Mouse (Mus musculus) induced T-regulatory cell, adult 2 months (primary cell): Measurements from ENCODE around the gene Clic4.

Experiments
- DNase-seq: peaks from one replicate; pipeline ENCODE4 v3.0.0-alpha.2; 2012; ENCODE audit warnings: low read depth

Gene Clic4

DNA sequence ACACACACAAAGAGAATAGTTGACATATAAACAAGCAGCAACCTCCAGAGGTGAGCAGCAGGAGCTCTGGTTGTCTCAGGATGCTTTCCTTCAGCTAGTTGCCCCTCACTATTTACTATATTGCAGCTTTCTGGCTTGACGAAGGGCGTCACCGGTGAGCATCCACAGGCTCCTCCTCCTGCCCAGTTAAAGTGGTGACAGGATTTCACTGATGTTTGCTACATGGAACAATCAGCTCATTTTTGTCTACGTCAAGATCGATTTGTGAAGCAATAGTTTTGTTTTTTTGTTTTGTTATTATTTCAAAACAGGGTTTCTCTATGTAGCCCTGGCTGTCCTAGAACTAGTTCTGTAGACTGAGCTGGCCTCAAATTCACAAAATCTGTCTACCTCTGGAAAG lies 41.1 kb downstream of the Clic4 start:
- DNase-seq: no peak

DNA sequence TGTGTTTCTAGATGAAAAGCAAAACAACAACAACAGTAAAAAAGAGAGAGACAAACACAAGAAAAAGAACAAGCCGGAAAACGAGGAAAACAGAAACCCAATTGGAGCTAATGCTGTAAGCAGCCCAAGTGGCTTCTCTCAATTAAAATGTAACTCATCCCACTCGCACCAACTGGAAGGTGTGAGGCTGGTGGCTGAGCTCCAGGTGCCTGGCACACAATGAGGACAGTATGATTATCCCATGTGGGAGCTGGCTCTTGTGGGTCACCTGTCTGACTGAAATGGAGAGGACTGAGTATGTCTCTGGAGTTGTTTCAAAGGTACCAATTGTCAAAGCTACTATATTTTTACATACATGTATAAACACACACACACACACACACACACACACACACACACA lies 41.5 kb downstream of the Clic4 start:
- no peak for DNase-seq

DNA sequence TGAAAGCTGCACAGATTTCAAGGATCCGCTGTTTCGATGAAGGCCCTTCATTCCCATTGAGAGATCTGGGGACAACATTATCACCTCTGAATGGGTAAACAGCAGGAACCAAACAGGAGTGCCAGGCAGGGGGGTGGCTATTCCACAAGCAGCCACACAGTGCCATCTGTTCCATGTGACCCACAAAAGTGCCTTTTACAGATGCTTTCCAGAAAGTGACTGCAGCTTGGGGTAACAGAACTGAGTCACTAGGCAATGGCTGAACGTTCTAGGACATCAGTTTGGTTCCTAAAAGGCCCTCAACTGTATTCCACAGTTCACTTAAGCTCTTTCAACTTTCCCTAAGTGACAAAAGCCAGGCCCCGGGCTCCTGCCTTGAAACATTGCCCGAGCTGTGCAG lies 42.0 kb downstream of the Clic4 start:
- DNase-seq: no peak

DNA sequence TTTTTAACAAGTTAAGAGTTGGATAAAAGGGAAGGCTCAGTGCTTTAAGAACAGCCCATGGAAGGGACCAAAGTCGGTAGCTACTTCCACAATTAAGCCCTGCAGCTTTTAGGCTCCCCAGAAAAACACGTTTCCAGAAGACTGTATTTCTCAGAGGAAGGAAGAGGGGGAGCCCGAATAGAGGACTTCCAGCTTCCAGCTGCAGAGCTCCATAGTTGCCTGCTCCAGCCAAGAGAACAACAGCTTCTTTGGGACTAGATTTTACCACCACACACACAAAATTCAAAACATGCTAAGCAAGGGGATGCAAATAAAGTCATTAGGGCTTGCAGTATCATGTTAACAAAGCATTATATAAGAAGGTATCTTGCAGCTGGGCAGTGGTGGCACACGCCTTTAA lies 42.7 kb downstream of the Clic4 start:
- no peak for DNase-seq

DNA sequence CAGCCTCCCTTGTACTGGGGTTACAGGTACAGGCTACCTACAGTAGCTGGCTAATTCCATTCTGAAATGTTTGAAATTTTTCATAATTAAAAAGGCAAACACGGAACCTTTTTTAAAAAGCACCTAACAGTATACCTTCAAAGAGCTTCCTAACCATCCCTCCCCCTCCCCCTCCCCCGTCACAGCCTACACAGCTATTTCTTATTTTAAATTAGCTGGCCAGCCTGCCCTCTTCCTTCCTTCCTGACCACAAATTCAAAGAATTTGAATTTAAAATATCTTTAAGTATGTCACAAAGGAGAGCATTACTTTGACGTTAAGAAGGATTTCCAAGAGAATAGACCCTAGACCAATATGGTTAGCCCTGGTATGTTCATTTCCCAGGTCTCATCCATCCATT lies 44.5 kb downstream of the Clic4 start:
- no peak for DNase-seq

DNA sequence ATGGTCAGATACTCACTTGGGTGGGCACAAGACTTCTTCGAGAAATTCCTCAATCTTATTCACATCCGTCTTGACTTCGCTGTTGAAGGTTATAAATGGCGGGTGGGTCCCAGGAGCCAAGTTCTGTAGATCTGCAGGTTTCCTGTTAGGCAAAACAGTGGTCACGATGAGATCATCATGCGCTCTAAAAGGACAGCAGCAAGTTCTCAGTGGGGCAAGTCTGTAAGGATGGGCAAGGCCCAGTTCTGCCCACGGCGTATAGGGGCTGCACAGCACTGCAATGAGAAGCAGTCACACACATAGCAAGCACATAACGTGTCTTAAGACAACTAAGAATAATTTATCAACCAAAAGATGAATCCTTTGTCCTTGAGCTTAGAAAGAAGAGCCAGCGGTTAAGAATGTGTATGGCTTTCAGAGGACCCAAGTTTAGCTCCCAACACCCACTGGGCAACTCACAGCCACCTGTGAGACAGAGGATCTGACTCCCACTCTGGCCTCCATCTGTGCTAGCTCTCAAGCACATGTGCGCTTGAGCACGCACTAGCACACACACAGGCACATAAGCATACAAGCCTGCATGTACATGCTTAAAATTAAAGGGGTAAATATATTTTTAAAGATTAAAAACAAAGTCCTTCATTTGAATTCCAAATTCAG lies 46.5 kb downstream of the Clic4 start:
- DNase-seq: no peak

DNA sequence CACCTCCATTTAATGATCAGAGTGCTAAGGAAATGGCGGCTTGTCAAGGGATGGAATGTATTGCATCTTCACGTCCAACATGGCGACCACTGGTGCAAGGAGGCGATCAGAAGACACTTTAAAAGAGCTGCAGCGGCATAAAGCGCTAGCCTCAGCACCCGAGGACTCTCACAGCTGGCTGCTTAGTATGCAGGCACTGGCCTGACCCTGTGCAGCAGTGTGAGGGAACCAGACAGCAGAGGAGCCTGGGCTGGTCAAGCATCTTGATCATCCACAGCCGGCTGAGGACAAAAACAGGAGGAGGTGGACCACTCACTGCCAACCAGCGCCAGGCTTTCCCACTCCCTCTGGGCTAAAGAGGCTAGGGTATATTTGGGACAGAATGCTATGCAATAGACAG lies 48.8 kb downstream of the Clic4 start:
- no peak for DNase-seq

DNA sequence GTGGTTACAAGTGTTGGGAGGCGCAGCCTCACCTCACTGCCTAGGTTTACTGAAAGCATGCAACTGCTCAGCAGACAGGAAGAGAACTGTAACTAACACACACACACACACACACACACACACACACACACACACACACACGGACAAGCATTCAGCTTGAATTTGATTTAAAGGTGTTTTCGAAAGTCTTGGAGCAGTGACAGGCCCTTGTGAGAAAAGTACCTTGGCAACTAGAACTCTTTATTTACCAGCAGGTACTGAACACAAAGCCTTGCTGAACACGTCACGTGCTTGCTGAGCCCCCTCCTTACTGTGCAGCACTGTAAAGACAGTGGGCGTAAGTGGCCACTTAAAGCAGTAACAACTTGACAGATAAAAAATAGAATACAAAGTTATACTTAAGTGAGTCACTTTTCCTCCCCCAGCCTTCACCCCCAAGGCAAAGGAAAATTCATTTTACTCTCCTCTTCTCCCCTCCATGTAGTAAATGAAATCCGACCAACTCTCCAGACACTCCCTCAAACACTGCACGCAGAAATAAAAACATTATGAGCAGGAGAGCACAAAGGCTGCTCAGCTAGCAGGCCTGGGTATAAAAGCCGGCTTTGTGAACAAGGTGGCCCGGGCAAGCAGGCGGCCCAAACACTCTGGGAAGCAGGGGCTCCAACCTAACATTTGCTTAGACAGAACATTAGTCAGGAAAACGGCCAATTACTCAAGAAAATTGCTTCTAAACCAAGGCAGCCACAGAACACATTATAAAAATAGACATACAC lies 50.8 kb downstream of the Clic4 start:
- DNase-seq: no peak

DNA sequence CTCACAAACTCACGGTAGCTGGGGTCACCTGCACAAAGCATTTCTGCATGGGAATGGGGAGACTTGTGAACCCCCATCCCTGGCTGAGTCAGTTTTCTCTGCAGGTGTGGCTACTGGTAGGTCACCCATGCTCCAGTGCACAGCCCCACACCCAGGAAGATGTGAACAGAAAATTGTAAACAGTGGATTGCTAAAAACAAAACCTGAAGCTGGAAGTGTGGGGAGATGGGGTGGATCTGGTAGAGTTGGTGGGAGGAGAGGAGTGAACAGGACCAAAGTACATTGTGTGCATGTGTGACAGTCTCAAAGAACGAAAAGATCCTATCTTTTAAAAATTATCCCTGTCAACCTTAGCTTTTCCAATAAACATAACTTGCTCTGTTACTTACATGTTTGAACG lies 52.0 kb downstream of the Clic4 start:
- DNase-seq: no peak

DNA sequence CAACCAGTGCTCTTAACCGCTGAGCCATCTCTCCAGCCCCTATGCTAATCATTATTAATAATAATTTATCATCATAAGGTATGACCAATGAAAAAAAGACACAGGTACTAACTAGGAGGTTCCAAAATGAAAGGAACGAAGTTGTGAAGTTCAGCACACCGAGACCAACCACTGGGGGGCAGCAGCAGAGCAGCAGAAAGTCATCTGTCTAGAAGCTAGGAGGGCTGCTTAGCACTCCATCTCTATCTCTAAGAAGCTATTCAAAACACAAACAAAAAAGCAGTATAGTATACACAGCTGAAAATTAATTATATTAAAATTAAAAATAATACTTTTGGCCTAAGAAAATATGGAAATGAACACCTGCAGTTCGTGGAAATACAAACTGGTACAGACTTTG lies 53.0 kb downstream of the Clic4 start:
- peak; percentile 85 for DNase-seq

DNA sequence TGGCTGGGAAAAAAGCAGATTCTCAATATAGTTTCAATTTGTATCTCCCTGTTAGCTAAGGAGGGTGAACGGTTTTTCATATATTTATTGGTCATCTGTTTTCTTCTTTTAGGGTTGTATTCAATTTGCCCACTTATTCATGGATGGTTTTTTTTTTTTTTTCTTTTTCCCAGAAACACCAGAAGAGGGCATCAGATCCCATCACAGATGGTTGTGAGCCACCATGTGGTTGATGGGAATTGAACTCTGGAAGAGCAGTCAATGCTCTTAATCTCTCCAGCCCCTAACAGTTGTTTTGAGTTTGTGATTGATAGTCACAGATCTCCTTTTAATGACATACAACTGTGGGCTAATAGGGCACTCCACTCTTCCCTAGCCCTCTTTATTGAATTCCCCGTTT lies 62.8 kb downstream of the Clic4 start:
- no peak for DNase-seq

DNA sequence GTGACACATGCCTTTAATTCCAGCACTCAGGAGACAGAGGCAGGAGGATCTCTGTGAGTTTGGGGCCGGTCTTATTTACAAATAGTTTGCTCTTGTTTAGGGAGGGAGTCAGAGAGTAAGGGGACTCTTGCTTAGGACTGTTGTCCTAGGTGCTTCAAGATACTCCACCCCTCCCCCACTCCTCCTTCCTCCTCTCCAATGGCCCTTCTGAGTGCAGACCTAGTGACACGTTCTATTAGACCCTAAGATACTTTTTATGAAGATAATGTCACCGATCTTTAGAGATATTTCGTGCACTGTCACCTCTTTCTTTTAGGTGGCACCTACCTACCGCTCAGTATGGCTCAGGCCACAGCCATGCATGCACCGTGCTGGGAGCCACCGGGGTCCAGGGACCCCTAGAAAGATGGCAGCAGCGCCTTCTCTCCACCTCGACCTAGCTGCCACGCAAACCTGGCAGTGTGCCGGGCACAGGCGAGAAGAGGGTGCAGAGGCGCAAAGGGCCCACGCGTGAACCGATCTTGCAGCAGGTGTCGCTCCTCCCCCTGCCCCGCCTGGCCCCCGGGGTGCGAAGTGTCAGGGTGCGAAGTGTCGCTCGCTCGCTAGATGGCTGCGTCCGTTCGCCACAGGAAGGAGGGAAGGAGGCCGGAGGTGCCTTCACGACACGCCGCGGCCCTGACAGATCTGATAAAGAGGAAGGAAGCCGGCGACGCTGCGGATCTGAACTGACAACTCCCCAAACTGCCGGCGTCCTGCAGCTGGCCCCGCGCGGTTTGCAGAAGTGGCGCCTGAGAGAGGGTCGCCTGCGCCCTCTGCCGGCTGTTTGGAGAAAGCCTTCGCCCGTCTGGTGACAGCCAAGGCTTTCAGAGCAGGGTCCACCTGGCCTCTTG lies 66.7 kb downstream of the Clic4 start:
- peak; percentile 97 for DNase-seq

DNA sequence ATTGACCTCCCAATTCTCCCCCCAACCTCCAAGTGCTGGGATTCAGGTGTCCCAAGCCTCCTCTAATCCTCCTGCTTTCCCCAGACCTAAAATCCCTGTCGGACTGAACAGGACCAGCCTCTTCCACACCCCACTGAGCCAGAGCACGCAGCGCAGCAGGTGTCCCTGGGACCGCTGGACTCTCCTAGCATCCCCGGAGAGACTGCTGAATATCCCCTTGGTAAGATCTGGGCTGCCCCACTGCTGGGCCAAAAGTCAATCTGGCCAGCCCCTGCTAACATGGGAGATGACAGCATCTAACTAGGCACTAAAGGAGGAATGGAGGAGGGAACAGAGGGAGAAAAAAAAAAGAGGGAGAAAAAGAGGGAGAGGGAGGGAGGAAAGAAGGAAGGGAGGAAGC lies 67.4 kb downstream of the Clic4 start:
- DNase-seq: no peak

DNA sequence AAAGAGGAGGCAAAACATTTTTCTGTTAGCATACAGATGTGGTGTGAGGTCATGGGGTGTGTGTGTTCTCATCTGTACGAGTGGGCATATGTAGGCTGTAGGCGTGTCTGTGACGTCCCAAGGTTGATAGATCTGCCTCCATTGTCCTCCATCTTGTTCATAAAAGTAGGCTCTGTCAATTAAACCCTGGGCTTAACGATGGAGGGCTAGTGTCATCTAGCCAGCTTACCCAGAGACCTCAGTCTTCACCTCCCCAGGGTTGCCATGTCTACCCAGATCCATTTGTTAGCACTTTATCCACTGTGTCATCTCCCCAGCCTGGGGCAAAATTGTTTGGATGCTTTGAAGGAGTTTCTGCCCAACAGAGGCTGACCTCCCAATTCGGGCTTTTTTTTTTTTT lies 67.9 kb downstream of the Clic4 start:
- no peak for DNase-seq

DNA sequence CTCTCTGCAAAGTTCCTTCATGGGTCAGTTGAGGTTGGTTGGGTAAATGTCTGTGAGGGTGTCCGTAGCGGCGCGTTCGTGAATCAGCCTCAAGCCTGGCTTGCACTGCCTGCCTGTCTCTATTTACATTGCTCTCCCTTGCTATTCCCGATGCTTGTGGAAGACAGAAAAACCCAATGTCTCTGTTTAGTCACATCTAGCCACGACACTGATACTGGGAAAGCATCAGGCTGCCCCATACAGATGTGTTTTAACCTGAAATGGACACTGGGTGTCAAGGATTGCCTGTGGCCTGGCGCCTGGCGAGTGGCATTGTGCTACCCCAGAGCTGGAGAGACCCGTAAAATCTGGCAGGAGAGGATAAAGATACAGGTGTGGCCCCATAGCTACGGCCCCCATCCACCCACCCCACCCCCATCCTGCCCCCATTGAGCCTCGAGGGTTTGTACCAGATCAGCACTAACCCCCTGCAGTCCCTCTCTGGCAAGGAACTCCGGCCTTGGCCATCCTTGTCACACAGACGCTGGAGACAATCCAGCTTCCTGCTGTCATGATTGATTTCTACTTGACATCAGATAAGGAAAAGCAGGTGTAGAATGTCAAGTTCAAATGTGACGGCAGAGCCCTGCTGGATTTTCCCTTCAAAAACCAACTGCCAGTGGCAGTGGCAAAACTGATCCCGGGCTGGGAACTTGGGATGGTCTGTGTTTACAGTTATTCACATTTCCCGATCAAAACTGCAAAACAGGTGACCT lies 68.6 kb downstream of the Clic4 start:
- peak; percentile 69 for DNase-seq

DNA sequence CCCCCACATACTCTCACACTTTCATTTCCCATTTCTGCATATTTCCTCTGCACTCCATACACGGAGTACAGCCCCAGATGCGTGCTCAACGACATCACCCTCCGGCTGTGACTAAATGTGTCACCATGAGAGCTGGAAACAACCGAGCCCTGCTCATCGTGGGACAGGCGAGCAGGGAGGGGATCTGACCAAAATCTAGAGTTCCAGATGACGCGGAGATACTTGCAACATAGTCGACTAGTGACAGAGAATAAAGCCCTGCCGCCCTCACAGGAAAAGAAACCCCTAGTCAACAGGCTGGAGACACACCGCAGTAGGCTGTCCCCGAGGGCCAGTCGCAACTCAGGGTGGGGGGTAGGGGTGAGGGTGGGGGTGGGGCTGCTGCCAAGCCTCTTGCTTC lies 69.3 kb downstream of the Clic4 start:
- peak; percentile 94 for DNase-seq

DNA sequence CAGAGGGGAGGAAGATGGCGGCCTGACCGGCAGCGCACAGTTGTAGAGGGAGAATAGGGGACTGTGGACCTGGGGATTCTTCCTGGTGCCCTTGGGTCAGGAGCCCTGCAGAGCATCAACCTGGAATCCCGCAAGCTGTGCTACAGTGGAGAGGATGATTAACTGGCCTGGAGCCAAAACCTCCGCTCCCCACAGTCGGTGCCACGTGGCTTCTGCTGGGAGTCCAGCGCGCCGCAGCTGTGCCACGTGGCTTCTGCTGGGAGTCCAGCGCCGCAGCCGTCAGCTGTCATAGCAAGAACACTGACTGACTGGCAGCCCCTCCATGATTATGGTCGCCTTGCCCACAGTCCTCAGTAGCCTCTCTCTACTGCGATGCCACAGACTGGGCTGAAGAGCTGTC lies 70.8 kb downstream of the Clic4 start:
- DNase-seq: no peak

DNA sequence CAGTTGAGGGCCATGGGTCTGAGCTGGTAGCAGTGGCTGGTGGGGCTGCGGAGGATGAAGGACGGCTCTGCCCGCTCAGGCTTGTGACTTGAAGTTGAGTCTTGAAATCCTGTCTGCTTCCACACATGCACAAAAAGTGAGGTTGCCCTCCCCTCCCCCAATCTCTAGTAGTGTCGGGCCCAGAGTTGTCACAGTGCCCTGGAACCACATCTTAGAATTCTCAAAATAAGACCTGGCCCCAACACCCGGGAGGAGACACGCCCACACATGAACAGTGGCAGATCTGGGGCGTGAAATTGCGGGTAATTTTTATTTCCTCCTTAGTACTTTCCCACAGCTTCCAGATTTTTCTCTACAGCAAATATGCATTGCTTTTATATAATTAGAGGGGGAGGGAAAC lies 74.8 kb downstream of the Clic4 start:
- peak; percentile 73 for DNase-seq

DNA sequence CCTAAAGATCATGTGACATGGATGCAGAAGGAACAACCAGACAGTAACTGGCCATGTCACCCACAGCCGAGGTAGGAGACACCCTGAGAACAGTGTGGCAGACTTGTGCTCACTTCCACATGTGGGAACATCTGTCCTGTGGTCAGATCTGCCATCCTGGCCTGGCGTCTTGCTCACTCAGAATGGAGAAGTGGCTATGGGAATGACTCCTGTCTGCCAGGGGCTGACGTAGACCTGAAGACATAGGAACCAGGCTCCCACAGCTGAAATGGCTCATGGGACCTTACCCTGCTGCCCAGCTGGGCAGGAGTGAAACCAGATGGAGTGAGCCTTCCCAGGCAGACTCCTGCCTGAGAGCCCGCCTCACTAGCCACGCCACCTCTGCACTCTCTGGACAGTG lies 79.8 kb downstream of the Clic4 start:
- DNase-seq: no peak

DNA sequence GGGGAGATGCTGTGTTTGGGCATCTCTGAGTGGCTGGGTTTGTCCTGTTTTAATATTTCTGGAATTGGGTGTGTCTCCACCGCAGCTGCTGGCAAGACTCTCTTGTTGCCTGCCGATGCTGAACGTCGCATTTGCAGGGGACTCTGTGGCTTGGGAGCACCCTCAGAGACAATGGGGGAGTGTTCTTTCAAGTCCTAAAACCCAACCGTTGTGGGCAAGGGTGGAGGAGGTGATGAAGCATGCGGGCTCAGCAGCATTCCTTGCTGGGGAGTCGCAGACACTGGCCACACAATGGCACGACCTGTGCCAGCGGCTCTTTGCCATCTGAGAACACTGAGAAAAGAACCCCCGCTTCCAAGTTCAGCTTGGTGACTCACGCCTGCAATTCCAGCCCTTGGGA lies 81.0 kb downstream of the Clic4 start:
- no peak for DNase-seq

DNA sequence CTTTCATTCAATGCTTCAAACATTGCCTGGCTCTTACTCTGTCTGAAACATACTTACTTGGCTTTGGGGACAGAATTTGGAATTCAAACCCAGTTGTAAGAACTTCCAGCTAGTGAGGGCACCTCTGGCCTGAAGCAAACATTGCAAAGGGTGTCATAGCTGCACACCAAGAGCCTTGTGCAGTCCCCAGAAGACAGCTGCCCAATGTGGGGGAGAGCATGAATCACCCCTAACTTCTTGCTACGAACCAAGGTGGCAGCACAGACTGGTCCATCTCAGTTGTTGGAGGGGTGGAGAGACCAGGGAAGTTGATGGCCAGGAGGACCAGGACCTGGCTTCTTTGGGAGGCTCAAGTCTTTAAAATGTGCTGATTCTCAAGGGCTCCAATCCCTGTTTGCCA lies 81.4 kb downstream of the Clic4 start:
- no peak for DNase-seq

DNA sequence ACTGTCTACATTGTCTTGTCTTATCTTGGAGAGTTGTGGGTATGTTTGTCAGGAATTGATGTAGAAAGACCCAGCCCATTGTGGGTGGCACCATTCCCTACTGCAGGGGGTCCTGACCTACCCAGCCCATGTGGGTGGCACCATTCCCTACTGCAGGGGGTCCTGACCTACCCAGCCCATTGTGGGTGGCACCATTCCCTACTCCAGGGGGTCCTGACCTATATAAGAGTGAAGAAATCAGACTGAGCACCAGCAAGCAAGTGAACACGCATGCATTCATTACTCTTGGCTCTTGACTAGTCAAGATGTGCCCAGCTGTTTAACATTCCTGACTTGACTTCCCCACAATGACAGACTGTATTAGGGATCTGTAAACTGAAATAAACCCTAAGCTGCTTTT lies 82.2 kb downstream of the Clic4 start:
- no peak for DNase-seq
